Mouse (Mus musculus) midbrain, embryonic 10.5 days (tissue): ENCODE data around the gene Inip. TPM values are rescaled to one million over a fixed set of nuclear protein-coding genes. Genes with fewer than 3 reads are reported as not detected.

Experiments used
- DNase-seq: peaks from one replicate; pipeline ENCODE4 v3.0.0-alpha.2; 2017; ENCODE audit warnings: low spot score
- H3K27ac ChIP-seq: fragments of 300-500 bp; sonication (generic); replicated peaks from 2 replicates; pipeline ENCODE4 v1.5.1; 2016; ENCODE audit warnings: mild to moderate bottlenecking
- H3K27me3 ChIP-seq: fragments of 300-500 bp; sonication (generic); 2 replicates; pipeline ENCODE4 v1.6.1; 2016; ENCODE audit warnings: low read depth, mild to moderate bottlenecking; ENCODE audit not compliant: poor library complexity, severe bottlenecking
- H3K36me3 ChIP-seq: fragments of 300-500 bp; sonication (generic); 2 replicates; pipeline ENCODE4 v1.6.1; 2016; ENCODE audit warnings: mild to moderate bottlenecking, moderate library complexity
- H3K4me1 ChIP-seq: fragments of 300-500 bp; sonication (generic); 2 replicates; pipeline ENCODE4 v1.6.1; 2016
- H3K4me3 ChIP-seq: fragments of 300-500 bp; sonication (generic); 2 replicates; pipeline ENCODE4 v1.5.1; 2016; ENCODE audit warnings: mild to moderate bottlenecking, moderate library complexity
- H3K9me3 ChIP-seq: fragments of 300-500 bp; sonication (generic); replicated peaks from 2 replicates; pipeline ENCODE4 v1.6.1; 2016; ENCODE audit warnings: mild to moderate bottlenecking
- WGBS: fragments of 180-500 bp; shearing (Covaris S2); methylation state at CpG from one replicate; pipeline ENCODE4 v1.1.7; 2016; 5-methylcytosine and 5-hydroxymethylcytosine counted together
- polyA plus RNA-seq: library from polyadenylated mRNA; unstranded; fragments of >200 nt; fragmentation: Nextera tagmentation; extraction: Ambion mirVana; gene quantifications from 2 replicates; pipeline ENCODE4 v1.2.1, GENCODE M21; 2016

Inip gene
- polyA plus RNA-seq, 1 experiment from 2014 or later: 110 TPM

GRCm38 (mm10) chr4:59786661-59787060, 14.7 kb downstream of the Inip start:
- WGBS: under 1% methylated on average over 7 of the region's 7 CpGs
- H3K36me3 ChIP-seq: 0 out of 2 replicates have a peak, but pooled peaks cover 2% of the 10 kb centered on the region
- H3K4me3 ChIP-seq: no peak overlapping the region
- H3K27ac ChIP-seq: no peak overlapping the region
- no peaks in the 10 kb centered on the region for H3K9me3 ChIP-seq
- H3K4me1 ChIP-seq: peaks cover 9% of the 10 kb centered on the region
- H3K27me3 ChIP-seq: no peaks in the 10 kb centered on the region
- peak; percentile 72 for DNase-seq

GRCm38 (mm10) chr4:59785412-59785811, 16.0 kb downstream of the Inip start:
- Histone ChIP-seq H3K27ac (no peak overlapping the region), H3K4me3 (no peak overlapping the region), H3K36me3 (peaks cover 6% of the 10 kb centered on the region), H3K27me3 (no peaks in the 10 kb centered on the region), H3K4me1 (peaks cover 11% of the 10 kb centered on the region), H3K9me3 (no peaks in the 10 kb centered on the region)
- 28% methylated on average over 2 of the region's 2 CpGs for WGBS
- DNase-seq: no peak

DNA sequence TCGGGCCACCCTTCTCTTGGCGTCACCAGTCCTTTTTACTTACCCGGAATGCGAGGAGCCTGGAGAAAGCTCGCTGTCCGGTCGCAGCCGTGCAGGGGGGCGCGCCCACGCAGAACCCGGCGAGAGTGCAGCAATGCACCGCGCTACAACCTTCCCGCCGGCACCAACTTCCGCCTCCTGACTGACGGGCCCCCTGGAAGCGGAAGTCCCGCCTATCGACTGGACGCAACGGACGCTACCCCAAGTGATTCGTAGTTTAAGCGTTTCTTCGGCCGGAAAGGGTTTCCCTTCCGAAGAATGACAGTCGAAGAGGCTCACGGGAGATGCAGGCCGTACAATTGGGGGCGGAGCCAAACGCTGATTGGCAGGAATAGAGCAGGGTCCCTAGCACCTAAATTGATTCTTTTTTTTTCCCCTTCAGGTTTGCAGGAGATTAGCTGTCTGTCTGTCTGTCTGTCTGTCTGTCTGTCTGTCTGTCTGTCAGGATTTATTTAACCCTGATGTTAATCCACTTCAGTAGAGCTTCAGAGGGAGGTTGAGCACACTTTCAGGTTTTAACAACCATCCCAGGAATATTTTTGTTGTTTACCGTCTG, 17.6 kb downstream of the Inip start:
- peak; percentile 96 for DNase-seq
- Histone ChIP-seq H3K4me3 (peak overlapping the region; percentile 91), H3K9me3 (no peaks in the 10 kb centered on the region), H3K27ac (peak overlapping the region; percentile 93), H3K27me3 (no peaks in the 10 kb centered on the region), H3K36me3 (peaks cover 21% of the 10 kb centered on the region), H3K4me1 (peaks cover 15% of the 10 kb centered on the region)
- 1% methylated on average over 36 of the region's 36 CpGs for WGBS

DNA sequence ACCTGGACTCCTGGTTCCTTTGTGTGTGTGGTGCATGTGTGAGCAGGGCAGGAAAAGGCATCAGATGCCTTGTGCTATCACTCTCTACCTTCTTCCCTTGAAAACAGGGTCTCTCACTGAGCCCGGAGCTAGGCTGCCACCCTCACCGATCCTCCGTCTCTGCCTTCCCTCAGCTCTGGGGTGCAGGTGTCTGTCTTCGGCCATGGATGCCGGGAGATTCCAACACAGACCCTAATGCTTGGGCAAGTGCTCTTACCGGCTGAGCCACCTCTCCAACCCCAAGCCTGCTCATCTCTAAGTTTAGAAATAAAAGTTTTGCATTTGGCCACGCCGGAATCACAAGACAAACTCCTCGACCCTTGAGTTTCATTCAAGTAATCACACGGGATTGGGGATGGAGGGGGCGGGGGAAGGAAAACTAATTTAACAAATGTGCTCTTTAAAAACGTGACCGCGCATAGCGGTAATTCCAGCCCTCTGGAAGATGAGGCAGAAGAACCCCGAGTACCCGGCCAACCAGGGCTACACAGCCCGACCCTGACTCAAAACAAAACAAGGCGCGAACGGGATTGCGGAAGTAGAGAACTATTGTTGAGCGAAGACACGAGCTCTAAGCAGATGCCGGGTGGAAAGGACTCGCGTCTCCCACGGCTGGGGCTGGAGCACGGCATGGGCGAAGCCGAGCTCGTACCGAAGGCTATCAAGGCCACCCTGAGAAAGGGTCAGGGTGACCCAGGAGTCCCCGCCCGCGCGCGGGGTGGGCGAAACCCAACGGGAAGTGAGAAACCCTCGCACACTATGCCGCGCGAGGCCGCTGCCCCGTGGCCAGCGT, 18.3 kb downstream of the Inip start:
- under 1% methylated on average over 47 of the region's 47 CpGs for WGBS
- Histone ChIP-seq H3K4me1 (peaks cover 15% of the 10 kb centered on the region), H3K4me3 (peak overlapping the region; percentile 91), H3K27ac (peak overlapping the region; percentile 93), H3K9me3 (no peaks in the 10 kb centered on the region), H3K27me3 (no peaks in the 10 kb centered on the region), H3K36me3 (peaks cover 28% of the 10 kb centered on the region)
- DNase-seq: peak; percentile 39

GRCm38 (mm10) chr4:59780568-59780967, 20.8 kb downstream of the Inip start:
- WGBS: 51% methylated on average over 1 of the region's 1 CpGs
- no peak for DNase-seq
- peaks cover 49% of the 10 kb centered on the region for H3K36me3 ChIP-seq

GRCm38 (mm10) chr4:59777828-59778227, 23.6 kb downstream of the Inip start:
- DNase-seq: no peak
- Histone ChIP-seq H3K27me3 (no peaks in the 10 kb centered on the region), H3K9me3 (no peaks in the 10 kb centered on the region), H3K36me3 (peaks cover 71% of the 10 kb centered on the region), H3K27ac (no peak overlapping the region), H3K4me3 (no peak overlapping the region), H3K4me1 (peaks cover 48% of the 10 kb centered on the region)
- WGBS: 87% methylated on average over 3 of the region's 3 CpGs

More at GRCm38 (mm10) chr4:59780568-59780967, 20.8 kb downstream of the Inip start:
- Histone ChIP-seq H3K4me1 (peaks cover 22% of the 10 kb centered on the region), H3K27ac (no peak overlapping the region), H3K4me3 (no peak overlapping the region), H3K9me3 (no peaks in the 10 kb centered on the region), H3K27me3 (no peaks in the 10 kb centered on the region)

- peak; percentile 59 for DNase-seq
- Histone ChIP-seq H3K36me3 (peaks cover 79% of the 10 kb centered on the region), H3K4me1 (peaks cover 49% of the 10 kb centered on the region), H3K27me3 (no peaks in the 10 kb centered on the region), H3K27ac (peak overlapping the region; percentile 55), H3K9me3 (no peaks in the 10 kb centered on the region), H3K4me3 (no peak overlapping the region; the same call in 1 of the 2 replicates)
- 35% methylated on average over 17 of the region's 17 CpGs for WGBS
Measured at GRCm38 (mm10) chr4:59772171-59772879, 29.1 kb downstream of the Inip start.

DNA sequence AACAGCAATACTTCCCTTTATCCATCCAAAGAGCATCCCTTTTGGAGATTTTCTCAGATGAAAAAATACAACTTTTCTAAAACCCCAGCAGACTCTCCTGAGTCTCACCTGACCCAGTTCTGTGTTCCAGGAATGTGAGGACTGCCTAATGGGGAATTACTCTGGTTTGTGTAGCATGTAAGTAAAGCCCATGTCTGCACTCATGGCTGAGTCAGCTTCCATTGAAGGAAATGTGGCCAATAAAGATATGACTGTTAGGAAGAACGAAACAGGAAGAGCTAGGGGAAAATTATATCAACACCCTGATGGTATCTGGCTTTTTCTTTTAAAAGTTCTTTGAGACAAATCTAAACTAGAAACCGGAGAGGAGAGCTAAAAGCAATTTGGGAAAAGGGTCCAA, 33.7 kb downstream of the Inip start:
- 91% methylated on average over 2 of the region's 2 CpGs for WGBS
- no peak overlapping the region for H3K4me3 ChIP-seq
- peaks cover 43% of the 10 kb centered on the region for H3K36me3 ChIP-seq
- H3K27ac ChIP-seq: no peak overlapping the region
- DNase-seq: no peak
- peaks cover 31% of the 10 kb centered on the region for H3K4me1 ChIP-seq
- no peaks in the 10 kb centered on the region for H3K9me3 ChIP-seq
- H3K27me3 ChIP-seq: no peaks in the 10 kb centered on the region

DNA sequence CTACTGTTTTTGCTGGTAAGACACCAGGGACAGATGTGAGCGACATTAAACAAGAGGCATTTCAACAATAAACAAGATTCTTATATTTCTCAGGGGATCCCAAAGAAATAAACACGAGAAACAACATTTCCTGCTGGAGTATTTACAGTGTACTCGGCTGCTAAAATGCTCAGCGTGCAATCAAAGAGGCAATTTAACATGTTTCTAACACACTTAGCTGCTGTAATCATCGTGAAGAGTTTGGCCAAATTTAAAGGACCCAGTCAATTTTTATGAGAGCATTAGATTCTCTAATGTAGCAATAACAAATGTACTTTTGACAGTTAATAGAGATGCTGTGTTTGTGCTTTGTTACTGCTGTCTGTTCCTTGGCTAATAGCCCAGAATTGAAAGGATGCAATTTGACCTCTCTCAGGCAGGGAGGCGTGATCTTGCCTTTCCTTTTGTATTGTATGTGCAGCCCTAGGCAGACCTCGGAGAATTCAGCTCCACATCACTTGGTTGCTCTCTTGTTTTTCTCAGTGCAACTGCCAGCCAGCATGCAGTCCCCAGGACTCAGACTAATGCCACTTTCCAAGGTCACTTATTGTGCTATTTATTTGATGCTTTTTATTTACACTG, 35.9 kb downstream of the Inip start:
- H3K27ac ChIP-seq: 0 out of 2 replicates have a peak overlapping the region, but pooled peaks have one; percentile 13
- H3K9me3 ChIP-seq: no peaks in the 10 kb centered on the region
- peaks cover 24% of the 10 kb centered on the region for H3K36me3 ChIP-seq
- DNase-seq: no peak
- H3K27me3 ChIP-seq: no peaks in the 10 kb centered on the region
- H3K4me3 ChIP-seq: no peak overlapping the region
- WGBS: 47% methylated on average over 7 of the region's 7 CpGs
- peaks cover 17% of the 10 kb centered on the region for H3K4me1 ChIP-seq

GRCm38 (mm10) chr4:59764950-59765349, 36.4 kb downstream of the Inip start:
- DNase-seq: no peak
- no peaks in the 10 kb centered on the region for H3K9me3 ChIP-seq
- H3K27ac ChIP-seq: no peak overlapping the region
- H3K27me3 ChIP-seq: no peaks in the 10 kb centered on the region
- H3K4me3 ChIP-seq: no peak overlapping the region
- H3K36me3 ChIP-seq: peaks cover 18% of the 10 kb centered on the region
- WGBS: 81% methylated on average over 7 of the region's 7 CpGs
- peaks cover 17% of the 10 kb centered on the region for H3K4me1 ChIP-seq

DNA sequence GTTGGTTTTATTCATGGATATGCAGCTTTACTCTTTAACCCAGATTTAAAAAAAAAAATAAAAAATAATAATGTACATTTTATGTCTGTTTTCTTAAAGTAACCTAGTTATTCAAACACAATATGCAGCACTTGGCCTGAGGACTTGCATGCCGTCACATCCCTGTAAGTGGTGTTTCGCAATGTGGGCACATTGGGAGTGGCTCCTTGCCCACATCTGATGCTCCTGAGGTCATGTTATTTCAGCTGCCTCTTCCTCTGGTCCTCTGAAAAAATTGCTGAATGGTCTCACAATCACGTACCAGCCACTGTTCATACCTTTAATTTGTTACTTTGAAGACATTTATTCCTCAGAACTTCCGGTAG, 40.0 kb downstream of the Inip start:
- H3K9me3 ChIP-seq: no peaks in the 10 kb centered on the region
- WGBS: 84% methylated on average over 4 of the region's 4 CpGs
- H3K27ac ChIP-seq: no peak overlapping the region

DNA sequence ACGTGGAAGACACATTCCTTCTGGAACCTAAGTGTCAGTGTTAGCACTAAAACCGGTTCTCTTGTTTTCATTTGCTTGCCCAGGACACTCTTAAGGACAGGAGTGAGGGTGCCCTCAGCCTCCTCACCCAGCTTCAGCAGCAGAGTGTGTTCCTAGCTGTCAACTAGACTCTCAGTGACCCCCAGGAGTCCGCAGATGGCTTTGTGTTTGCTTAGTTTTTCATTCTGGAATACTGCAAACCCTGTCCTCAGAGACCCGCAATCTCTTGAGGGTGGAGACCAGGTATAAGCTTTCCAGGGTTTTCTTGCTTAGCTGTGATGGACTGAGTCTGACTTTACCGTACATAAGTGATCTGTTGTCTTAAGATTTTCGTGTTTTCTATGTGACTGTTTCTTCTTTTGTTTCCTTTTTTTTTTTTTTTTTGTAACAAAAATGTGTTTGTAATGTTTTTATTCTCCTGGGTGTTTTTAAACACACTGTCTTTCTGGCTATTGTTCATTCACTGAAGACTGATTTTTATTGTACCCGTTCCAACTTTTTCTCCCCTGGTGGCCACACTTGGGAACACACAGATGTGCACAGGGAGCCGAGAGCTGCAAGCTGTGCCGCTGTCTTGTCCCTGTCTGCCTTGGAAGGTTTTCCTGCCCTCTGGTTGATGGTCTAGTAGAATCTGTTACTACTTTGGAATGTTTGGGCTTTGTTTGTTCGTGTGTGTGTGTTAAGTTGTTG, 40.6 kb downstream of the Inip start:
- H3K27ac ChIP-seq: no peak overlapping the region
- no peak overlapping the region for H3K4me3 ChIP-seq
- WGBS: 61% methylated on average over 10 of the region's 10 CpGs
- peak; percentile 38 for DNase-seq
- no peaks in the 10 kb centered on the region for H3K9me3 ChIP-seq
- peaks cover 11% of the 10 kb centered on the region for H3K4me1 ChIP-seq
- no peaks in the 10 kb centered on the region for H3K27me3 ChIP-seq
- peaks cover 4% of the 10 kb centered on the region for H3K36me3 ChIP-seq

More for the DNA sequence above, 40.0 kb downstream of the Inip start:
- no peaks in the 10 kb centered on the region for H3K36me3 ChIP-seq
- peaks cover 17% of the 10 kb centered on the region for H3K4me1 ChIP-seq
- no peak overlapping the region for H3K4me3 ChIP-seq
- H3K27me3 ChIP-seq: no peaks in the 10 kb centered on the region
- DNase-seq: no peak
